Mouse (Mus musculus): ENCODE measurements around the gene Spata20.

GRCm38 (mm10) chr11:94472916-94473706 lies 12.9 kb downstream of the Spata20 start:
- no peak for TF ChIP-seq POLR2A (IDR thresholded peaks at IDR 0.05; ENCODE audit: borderline replicate concordance, low read depth, low read length)
- TF ChIP-seq CTCF (IDR thresholded peaks at IDR 0.05; ENCODE audit: low read depth, low read length) = no peak
